Mouse (Mus musculus) liver, embryonic 11.5 days (tissue): ENCODE results near the gene Il7r. TPM values are rescaled to one million over a fixed set of nuclear protein-coding genes. Genes with fewer than 3 reads are reported as not detected.

ENCODE experiments used
- ATAC-seq: fragments of 200-750 bp; cut with Nextera tagmentation; replicated peaks from 2 replicates; pipeline ENCODE4 v1.8.0; 2017; ENCODE audit warnings: moderate number of reproducible peaks, mild to moderate bottlenecking, moderate TSS enrichment, moderate library complexity; ENCODE audit not compliant: low FRiP score
- DNase-seq: peaks from one replicate; pipeline ENCODE4 v3.0.0-alpha.2; 2017; ENCODE audit warnings: low spot score
- H3K27ac ChIP-seq: fragments of 300-500 bp; sonication (generic); 2 replicates; pipeline ENCODE4 v1.5.1; 2014; ENCODE audit warnings: mild to moderate bottlenecking, low read depth, low read length, control low read depth
- H3K27me3 ChIP-seq: fragments of 300-500 bp; sonication (generic); replicated peaks from 2 replicates; pipeline ENCODE4 v1.6.1; 2014; ENCODE audit warnings: low read length, mixed read lengths; ENCODE audit not compliant: control insufficient read depth, insufficient read depth
- H3K36me3 ChIP-seq: fragments of 300-500 bp; sonication (generic); 2 replicates; pipeline ENCODE4 v1.6.1; 2014; ENCODE audit warnings: mild to moderate bottlenecking, low read length, moderate library complexity, mixed read lengths; ENCODE audit not compliant: control insufficient read depth, insufficient read depth
- H3K4me1 ChIP-seq: fragments of 300-500 bp; sonication (generic); replicated peaks from 2 replicates; pipeline ENCODE4 v1.6.1; 2014; ENCODE audit warnings: low read length, mixed read lengths; ENCODE audit not compliant: control insufficient read depth, insufficient read depth
- H3K4me2 ChIP-seq: fragments of 300-500 bp; sonication (generic); 2 replicates; pipeline ENCODE4 v1.6.1; 2014; ENCODE audit warnings: mild to moderate bottlenecking, control low read depth, moderate library complexity
- H3K4me3 ChIP-seq: fragments of 300-500 bp; sonication (generic); 2 replicates; pipeline ENCODE4 v1.5.1; 2014; ENCODE audit warnings: low read depth, low read length, control low read depth
- H3K9ac ChIP-seq: fragments of 300-500 bp; sonication (generic); 2 replicates; pipeline ENCODE4 v1.6.1; 2014; ENCODE audit warnings: low read depth, low read length, control low read depth
- H3K9me3 ChIP-seq: fragments of 300-500 bp; sonication (generic); 2 replicates; pipeline ENCODE4 v1.6.1; 2016; ENCODE audit warnings: low read length, inconsistent platforms, mixed read lengths; ENCODE audit not compliant: control insufficient read depth
- WGBS: fragments of 180-500 bp; shearing (Covaris S2); extraction: QIAGEN DNeasy Blood & Tissue Kit; methylation state at CpG from one replicate; pipeline ENCODE4 v1.1.7; 2014; 5-methylcytosine and 5-hydroxymethylcytosine counted together
- polyA plus RNA-seq: library from polyadenylated mRNA; unstranded; fragments of >200 nt; fragmentation: Nextera tagmentation; extraction: Ambion mirVana; gene quantifications from 2 replicates; pipeline ENCODE4 v1.2.1, GENCODE M21; 2014

The Il7r gene
- polyA plus RNA-seq, 1 experiment from 2014 or later, result 0.38 TPM

DNA sequence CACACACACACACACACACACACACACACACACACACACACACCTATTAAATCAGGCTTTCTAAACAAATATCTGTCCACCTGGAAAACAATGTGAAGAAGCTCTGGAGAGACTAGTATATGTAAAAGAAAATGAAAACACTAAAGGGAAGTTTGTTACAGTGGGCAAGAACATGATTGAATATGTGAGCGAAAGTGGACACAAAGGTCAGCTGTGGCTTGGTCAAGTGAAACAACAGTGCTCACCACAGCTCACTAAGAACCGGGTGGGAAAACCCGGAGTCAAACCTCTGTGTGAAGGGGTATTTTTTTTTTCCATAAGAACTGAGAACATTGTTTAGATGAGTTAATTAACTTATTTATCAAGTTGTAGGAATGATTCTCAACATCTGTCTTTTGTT is 6.9 kb downstream of the Il7r start:
- no peaks in the 10 kb centered on the region for H3K4me1 ChIP-seq
- no peaks in the 10 kb centered on the region for H3K27me3 ChIP-seq
- no peak overlapping the region for H3K4me3 ChIP-seq
- H3K9me3 ChIP-seq, result no peaks in the 10 kb centered on the region
- no peak for ATAC-seq
- 87% methylated on average over 3 of the region's 3 CpGs for WGBS
- no peak overlapping the region for H3K9ac ChIP-seq
- no peaks in the 10 kb centered on the region for H3K36me3 ChIP-seq
- DNase-seq, result no peak
- H3K27ac ChIP-seq, result no peak overlapping the region
- H3K4me2 ChIP-seq, result no peak overlapping the region

DNA sequence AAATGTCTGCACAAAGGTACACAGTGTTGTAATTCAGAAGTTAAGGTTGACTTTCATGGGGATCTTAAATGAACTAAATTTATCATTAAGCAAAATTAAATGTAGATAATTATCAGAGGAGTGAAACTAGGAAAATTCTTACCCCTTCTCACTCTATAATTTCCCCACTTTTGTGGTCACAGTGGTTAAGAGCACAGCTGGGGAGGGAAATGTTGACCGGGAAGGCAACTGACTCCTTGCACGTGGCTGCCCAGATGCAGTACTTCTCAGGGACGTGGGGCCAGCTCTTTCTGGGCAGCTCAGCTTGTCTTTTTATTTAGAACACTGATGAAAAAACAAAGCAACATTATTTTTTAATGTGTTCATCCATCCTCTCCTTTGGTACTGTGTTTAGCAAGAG is 37.9 kb downstream of the Il7r start:
- H3K27ac ChIP-seq, result no peak overlapping the region
- H3K9ac ChIP-seq, result no peak overlapping the region
- H3K4me3 ChIP-seq, result no peak overlapping the region
- no peak for ATAC-seq
- DNase-seq, result no peak
- no peak overlapping the region for H3K4me2 ChIP-seq
- no peaks in the 10 kb centered on the region for H3K4me1 ChIP-seq
- no peaks in the 10 kb centered on the region for H3K9me3 ChIP-seq
- WGBS, result 58% methylated on average over 3 of the region's 3 CpGs
- H3K36me3 ChIP-seq, result no peaks in the 10 kb centered on the region
- H3K27me3 ChIP-seq, result no peaks in the 10 kb centered on the region

DNA sequence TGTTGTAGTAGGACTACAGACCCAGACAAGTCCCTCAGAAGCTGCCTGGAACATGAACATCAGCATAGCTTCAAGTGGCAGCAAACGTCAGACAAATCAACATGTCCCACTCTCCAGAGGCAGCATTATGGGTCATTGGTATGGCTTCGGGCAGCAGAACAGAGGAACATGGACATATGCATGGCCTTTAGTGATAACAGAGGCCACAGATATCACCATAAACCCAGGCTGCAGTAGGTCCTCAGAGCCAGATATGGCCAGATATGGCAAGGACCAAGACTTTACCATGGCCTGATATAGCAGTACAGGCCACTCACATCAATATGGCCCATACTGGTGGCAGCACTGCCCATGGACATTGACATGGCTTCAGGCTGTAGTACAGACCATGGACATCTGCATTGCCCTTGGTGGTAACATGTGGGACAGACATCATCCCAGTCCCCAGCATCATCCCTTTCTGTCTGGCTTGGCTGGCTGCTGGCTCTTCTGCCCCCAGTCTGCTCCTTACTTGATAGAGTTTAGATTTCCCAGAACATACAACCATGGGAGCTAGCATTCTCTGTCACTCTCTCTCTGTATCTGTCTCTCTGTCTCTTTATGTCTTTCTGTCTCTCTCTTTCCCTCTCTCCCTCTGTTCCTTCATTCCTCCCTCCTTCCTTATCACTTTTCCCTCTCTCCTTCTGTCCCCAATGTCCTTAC is 40.4 kb downstream of the Il7r start:
- Histone ChIP-seq H3K27me3 (no peaks in the 10 kb centered on the region), H3K9ac (no peak overlapping the region), H3K36me3 (no peaks in the 10 kb centered on the region), H3K4me1 (no peaks in the 10 kb centered on the region), H3K9me3 (no peaks in the 10 kb centered on the region), H3K4me3 (no peak overlapping the region), H3K4me2 (no peak overlapping the region), H3K27ac (no peak overlapping the region)
- WGBS, result 61% methylated on average over 2 of the region's 2 CpGs
- ATAC-seq (peak; percentile 89), DNase-seq (no peak)

DNA sequence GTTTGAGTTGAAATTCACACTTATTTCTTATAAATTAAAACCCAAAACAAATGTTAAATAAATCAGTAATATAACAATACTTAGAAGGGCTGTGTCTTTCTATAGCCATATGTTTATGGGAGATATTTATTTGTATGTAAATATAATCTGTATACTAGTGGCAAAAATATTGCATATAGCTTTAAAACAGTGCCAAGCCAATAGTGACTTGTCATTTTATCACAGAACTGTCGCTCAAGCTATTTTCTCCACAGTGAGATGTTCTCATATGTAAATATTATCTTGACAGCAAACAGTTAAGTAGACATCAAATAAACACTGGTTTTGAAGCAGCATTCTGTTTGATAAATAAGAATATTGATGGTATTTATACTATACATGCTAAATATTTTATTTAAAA is 56.8 kb downstream of the Il7r start:
- Histone ChIP-seq H3K4me1 (0 out of 2 replicates have a peak, but pooled peaks cover 2% of the 10 kb centered on the region), H3K4me2 (no peak overlapping the region), H3K9me3 (no peaks in the 10 kb centered on the region), H3K9ac (no peak overlapping the region), H3K27ac (no peak overlapping the region), H3K36me3 (no peaks in the 10 kb centered on the region), H3K27me3 (no peaks in the 10 kb centered on the region), H3K4me3 (no peak overlapping the region)
- ATAC-seq (no peak), DNase-seq (no peak)
- 62% methylated on average over 1 of the region's 1 CpGs for WGBS

DNA sequence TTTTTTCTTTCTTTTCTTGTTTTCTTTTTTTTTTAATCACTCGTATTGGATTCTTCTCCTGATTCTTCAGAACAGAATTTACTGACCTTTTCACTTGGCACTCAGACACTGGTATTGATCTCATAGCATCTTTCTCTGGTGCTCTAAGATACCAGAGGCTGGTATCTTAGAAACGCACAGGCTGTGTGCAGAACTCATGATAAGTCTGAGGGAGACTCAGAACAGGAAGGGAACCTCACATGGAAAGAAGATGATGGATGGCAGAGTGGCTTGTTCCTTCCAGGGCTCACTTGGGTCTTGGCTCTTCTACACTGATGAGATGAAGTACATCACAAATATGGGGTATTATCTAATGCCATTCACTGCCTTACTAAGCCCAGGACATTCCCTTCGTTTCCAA is 57.4 kb downstream of the Il7r start:
- peak; percentile 94 for ATAC-seq
- Histone ChIP-seq H3K9me3 (no peaks in the 10 kb centered on the region), H3K4me2 (no peak overlapping the region)

DNA sequence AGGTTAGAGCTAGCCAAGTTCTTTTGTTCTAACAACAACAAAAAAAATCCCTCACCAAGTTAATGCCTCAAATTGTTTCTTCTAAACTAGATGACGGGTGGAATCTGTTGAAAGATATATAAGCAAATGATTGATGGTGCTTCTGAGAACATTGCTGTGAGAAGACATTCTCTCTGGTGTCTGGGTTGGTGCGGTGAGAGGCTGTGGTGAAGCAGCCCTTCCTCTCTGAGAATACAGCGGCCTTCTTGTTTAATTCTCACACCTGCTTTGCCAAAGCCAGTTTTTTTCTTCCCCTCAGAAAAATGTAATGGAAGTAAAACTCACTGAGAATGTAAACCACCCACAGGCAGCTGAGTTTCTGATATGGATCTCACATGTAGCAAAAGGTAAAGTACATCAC is 57.8 kb downstream of the Il7r start:
- H3K27ac ChIP-seq, result no peak overlapping the region
- no peaks in the 10 kb centered on the region for H3K9me3 ChIP-seq
- 0 out of 2 replicates have a peak, but pooled peaks cover 2% of the 10 kb centered on the region for H3K4me1 ChIP-seq
- H3K36me3 ChIP-seq, result no peaks in the 10 kb centered on the region
- H3K4me3 ChIP-seq, result no peak overlapping the region
- no peak overlapping the region for H3K4me2 ChIP-seq
- H3K9ac ChIP-seq, result no peak overlapping the region
- 42% methylated on average over 3 of the region's 3 CpGs for WGBS
- ATAC-seq (0 out of 2 replicates have a peak, but pooled peaks have one; percentile 35), DNase-seq (no peak)
- no peaks in the 10 kb centered on the region for H3K27me3 ChIP-seq

More for the DNA sequence above, 57.4 kb downstream of the Il7r start:
- Histone ChIP-seq H3K4me3 (no peak overlapping the region), H3K4me1 (0 out of 2 replicates have a peak, but pooled peaks cover 2% of the 10 kb centered on the region), H3K36me3 (no peaks in the 10 kb centered on the region), H3K27ac (peak overlapping the region; percentile 11; the same call in 1 of the 2 replicates), H3K27me3 (no peaks in the 10 kb centered on the region), H3K9ac (no peak overlapping the region)
- 29% methylated on average over 3 of the region's 3 CpGs for WGBS
- DNase-seq, result no peak

DNA sequence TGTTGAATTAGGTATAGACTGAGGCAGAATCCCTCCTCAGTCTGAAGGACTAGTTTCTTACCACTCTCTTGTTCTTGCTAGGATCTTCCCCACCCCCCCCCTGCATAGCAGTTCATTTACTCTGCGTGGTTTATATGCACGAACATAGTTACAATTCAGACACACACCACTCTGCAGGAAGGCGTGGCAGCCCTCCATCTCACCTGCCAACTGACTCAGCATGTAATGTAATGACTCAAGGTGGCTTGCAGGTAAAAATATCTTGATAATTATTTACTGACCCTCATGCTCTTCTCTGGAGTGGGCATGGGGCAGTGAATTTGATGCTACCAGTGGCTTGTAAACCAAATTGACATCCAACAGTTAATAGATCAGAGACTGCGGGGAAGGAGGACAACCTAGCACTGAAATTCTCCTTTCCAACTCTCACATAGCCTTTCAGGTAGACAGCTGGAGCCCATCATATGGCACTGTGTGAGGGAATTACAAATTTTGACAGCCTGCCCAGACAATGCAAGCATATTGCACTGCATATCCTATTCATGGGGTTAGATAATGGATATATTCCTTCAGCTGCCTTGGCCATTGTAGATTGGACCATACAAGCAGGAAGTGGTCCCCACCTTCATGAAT is 58.8 kb downstream of the Il7r start:
- H3K4me1 ChIP-seq, result 0 out of 2 replicates have a peak, but pooled peaks cover 2% of the 10 kb centered on the region
- no peak overlapping the region for H3K27ac ChIP-seq
- H3K9me3 ChIP-seq, result no peaks in the 10 kb centered on the region
- H3K36me3 ChIP-seq, result no peaks in the 10 kb centered on the region
- no peak overlapping the region for H3K9ac ChIP-seq
- H3K4me2 ChIP-seq, result no peak overlapping the region
- ATAC-seq (no peak), DNase-seq (no peak)
- no peak overlapping the region for H3K4me3 ChIP-seq
- no peaks in the 10 kb centered on the region for H3K27me3 ChIP-seq
- 82% methylated on average over 4 of the region's 4 CpGs for WGBS

DNA sequence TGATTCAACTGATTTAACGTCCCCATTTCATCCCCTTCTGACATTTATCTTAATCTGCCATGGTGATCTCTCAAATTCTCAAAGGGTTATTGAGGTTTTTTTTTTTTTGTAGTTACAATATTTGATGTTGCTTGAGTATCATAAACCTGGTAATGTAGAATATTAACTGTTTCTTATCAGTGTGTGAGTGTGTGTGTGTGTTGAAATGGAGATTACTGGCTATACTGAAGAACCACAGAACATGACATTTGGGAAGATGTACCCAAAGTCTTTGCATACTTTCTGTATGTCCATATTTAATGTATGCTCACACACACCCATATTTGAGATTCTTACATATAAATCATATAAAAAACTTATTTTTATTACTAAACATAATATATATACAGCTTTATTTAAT is 65.9 kb downstream of the Il7r start:
- Histone ChIP-seq H3K9ac (no peak overlapping the region), H3K27me3 (no peaks in the 10 kb centered on the region), H3K4me2 (peak overlapping the region; percentile 35; the same call in 1 of the 2 replicates), H3K27ac (no peak overlapping the region), H3K36me3 (no peaks in the 10 kb centered on the region), H3K4me1 (no peaks in the 10 kb centered on the region), H3K9me3 (no peaks in the 10 kb centered on the region), H3K4me3 (no peak overlapping the region)
- ATAC-seq (no peak; the same call in 1 of the 2 replicates), DNase-seq (no peak)
- 12% methylated on average over 1 of the region's 1 CpGs for WGBS
